ENCODE assay signal across 15 mouse cellular contexts in genomic region chr13:42671651-42672290, GRCm38 (mm10). TPM values are rescaled to one million over a fixed set of nuclear protein-coding genes. Genes with fewer than 3 reads are reported as not detected.
DNase-seq lines count a peak whose midpoint lies in the region; ATAC-seq lines count a peak whose summit lies in the region.
"Had no signal": no experiment of that assay in that cellular context is flagged by ENCODE, and none has a peak within 500 bp of the region (broad histone marks: within the 10 kb centered on the region; RNA-seq: fewer than 3 reads in every experiment).

No protein-coding gene starts in this region.

- H3K27ac ChIP-seq in midbrain, embryonic 16.5 days (ENCODE audit: low read length) = 0 out of 2 replicates have a peak overlapping the region, but pooled peaks have one; percentile 26
- H3K27ac ChIP-seq in midbrain, embryonic 11.5 days (ENCODE audit: low read depth, low read length) = no peak overlapping the region
- H3K27ac ChIP-seq: embryonic facial prominence, embryonic 10.5 days; kidney, postnatal 0 days; macrophage had no signal

- 52% methylated on average over 10 of the region's 10 CpGs for WGBS in midbrain, embryonic 16.5 days
- WGBS in midbrain, embryonic 11.5 days = 70% methylated on average over 10 of the region's 10 CpGs

- H3K4me2 ChIP-seq in midbrain, embryonic 16.5 days (ENCODE audit: low read length) = 0 out of 2 replicates have a peak overlapping the region, but pooled peaks have one; percentile 4
- no peak overlapping the region for H3K4me2 ChIP-seq in midbrain, embryonic 11.5 days

- no peaks in the 10 kb centered on the region for H3K9me3 ChIP-seq in midbrain, embryonic 16.5 days (replicated peaks; ENCODE audit: control insufficient read depth, low read length, poor library complexity, severe bottlenecking)
- no peaks in the 10 kb centered on the region for H3K9me3 ChIP-seq in midbrain, embryonic 11.5 days (ENCODE audit: control insufficient read depth, low read length)
- H3K9me3 ChIP-seq: embryonic facial prominence, embryonic 10.5 days had no signal

- peaks cover 4% of the 10 kb centered on the region; the same call in 1 of the 2 replicates for H3K4me1 ChIP-seq in midbrain, embryonic 16.5 days (ENCODE audit: control insufficient read depth, insufficient read depth, low read length)
- H3K4me1 ChIP-seq in midbrain, embryonic 11.5 days (ENCODE audit: control insufficient read depth, insufficient read depth, low read length) = no peaks in the 10 kb centered on the region

- H3K9ac ChIP-seq in midbrain, embryonic 16.5 days (ENCODE audit: low read depth, low read length) = no peak overlapping the region
- H3K9ac ChIP-seq in midbrain, embryonic 11.5 days (ENCODE audit: low read length) = no peak overlapping the region

- no peak overlapping the region for H3K4me3 ChIP-seq in midbrain, embryonic 16.5 days (ENCODE audit: low read depth, low read length)
- no peak overlapping the region for H3K4me3 ChIP-seq in midbrain, embryonic 11.5 days (ENCODE audit: low read depth, low read length)
- H3K4me3 ChIP-seq: embryonic facial prominence, embryonic 10.5 days had no signal

- H3K27me3 ChIP-seq in midbrain, embryonic 16.5 days (ENCODE audit: control insufficient read depth, insufficient read depth, low read depth, low read length) = no peaks in the 10 kb centered on the region
- H3K27me3 ChIP-seq in midbrain, embryonic 11.5 days (ENCODE audit: control insufficient read depth, insufficient read depth, low read length) = no peaks in the 10 kb centered on the region

- H3K36me3 ChIP-seq in midbrain, embryonic 16.5 days (ENCODE audit: control insufficient read depth, insufficient read depth, low read length) = no peaks in the 10 kb centered on the region
- H3K36me3 ChIP-seq in midbrain, embryonic 11.5 days (ENCODE audit: control insufficient read depth, insufficient read depth, low read length) = no peaks in the 10 kb centered on the region
- H3K36me3 ChIP-seq: embryonic facial prominence, embryonic 10.5 days had no signal

- ATAC-seq in frontal cortex, adult (ENCODE audit: low TSS enrichment) = peak; percentile 92
- 0 out of 2 replicates have a peak, but pooled peaks have one; percentile 42 for ATAC-seq in midbrain, embryonic 16.5 days
- ATAC-seq in midbrain, embryonic 11.5 days (ENCODE audit: low FRiP score) = no peak
- no peak for ATAC-seq in granulocyte monocyte progenitor cell, adult 5-6 weeks (replicated peaks; ENCODE audit: poor library complexity, severe bottlenecking)

- DNase-seq in frontal cortex, postnatal 25 days (ENCODE audit: low spot score in 2 of 2) = no peak
- DNase-seq in midbrain, embryonic 11.5 days (ENCODE audit: low spot score, missing footprints) = no peak
- DNase-seq in frontal cortex, postnatal 36 days (ENCODE audit: low spot score in 2 of 2) = peak; percentile 63 to 76
- DNase-seq in gastrocnemius, postnatal 10 days = no peak
- DNase-seq in testis, postnatal 10 days (ENCODE audit: low spot score) = no peak
- DNase-seq: adrenal gland, postnatal 25 days; heart, postnatal 4 days had no signal

RNA-seq across cellular contexts. Expression of gene Phactr1, which starts 8.7 kb away (rescaled TPM):
- 62.5 and 65.3 TPM in 2 replicates for polyA plus RNA-seq in midbrain, embryonic 16.5 days (2015; fragmentation: Nextera tagmentation; extraction: Ambion mirVana)
- 12.7 and 15.5 TPM in 2 replicates for polyA plus RNA-seq in midbrain, embryonic 11.5 days (2014; fragmentation: Nextera tagmentation; extraction: Ambion mirVana)
- total RNA-seq in gastrocnemius, postnatal 10 days (2021) = 1 to 10 TPM; 7.1 to 9.1 TPM
- 0.56 TPM in 1 of 2 replicates, not detected in the other for total RNA-seq in granulocyte monocyte progenitor cell, adult 5-6 weeks (2014; fragmentation: Nextera tagmentation)
- 0.65 TPM in 1 of 2 replicates, not detected in the other for total RNA-seq in granulocyte monocyte progenitor cell, adult 5-6 weeks (2017)
- total RNA-seq: MEL; neutrophil, adult 5-6 weeks had no signal

Comparison
In these comparisons a context has a peak if more than half of its experiments do, and no peak if none do; other contexts are left out.
1. ATAC-seq: peak in frontal cortex, adult (single experiment) and midbrain, embryonic 16.5 days (single experiment); none in midbrain, embryonic 11.5 days (single experiment) and granulocyte monocyte progenitor cell, adult 5-6 weeks (single experiment).
2. DNase-seq: peak in frontal cortex, postnatal 36 days (2 of 2); none in frontal cortex, postnatal 25 days (0 of 2), midbrain, embryonic 11.5 days (single experiment), gastrocnemius, postnatal 10 days (single experiment) and testis, postnatal 10 days (single experiment).
3. RNA of gene Phactr1, which starts 8.7 kb away (total RNA-seq): 7.1 to 9.1 TPM in gastrocnemius, postnatal 10 days; 0.56 to 0.65 TPM in granulocyte monocyte progenitor cell, adult 5-6 weeks; every median in the first group is over 4 times any median in the second.